ENCODE assay signal across 19 mouse cellular contexts in genomic region chrX:53236404-53236803, GRCm38 (mm10). TPM values are rescaled to one million over a fixed set of nuclear protein-coding genes. Genes with fewer than 3 reads are reported as not detected.
"Had no signal": no experiment of that assay in that cellular context is flagged by ENCODE, and none has a peak within 500 bp of the region (broad histone marks: within the 10 kb centered on the region; RNA-seq: fewer than 3 reads in every experiment).

No protein-coding gene starts in this region.

- H3K4me2 ChIP-seq: midbrain, embryonic 11.5 days; midbrain, embryonic 15.5 days; neural tube, embryonic 13.5 days; stomach, embryonic 15.5 days had no signal

- H3K4me3 ChIP-seq: midbrain, embryonic 15.5 days; neural tube, embryonic 13.5 days; stomach, embryonic 15.5 days had no signal

- H3K27me3 ChIP-seq: midbrain, embryonic 15.5 days; neural tube, embryonic 13.5 days; stomach, embryonic 15.5 days had no signal

- ATAC-seq: intestine, embryonic 16.5 days; lung, postnatal 0 days; midbrain, embryonic 15.5 days had no signal

- DNase-seq: kidney, adult 8-10 months; kidney, postnatal 36 days; left cerebral cortex, postnatal 4 days; lung, adult 2 months; lung, postnatal 36 days; right cerebral cortex, postnatal 4 days had no signal

- H3K27ac ChIP-seq: midbrain, embryonic 15.5 days; neural tube, embryonic 13.5 days; stomach, embryonic 15.5 days had no signal

- H3K36me3 ChIP-seq: midbrain, embryonic 15.5 days; neural tube, embryonic 13.5 days; stomach, embryonic 15.5 days had no signal

- H3K4me1 ChIP-seq: midbrain, embryonic 15.5 days; neural tube, embryonic 13.5 days; stomach, embryonic 15.5 days had no signal

- H3K9me3 ChIP-seq: midbrain, embryonic 15.5 days; neural tube, embryonic 13.5 days; stomach, embryonic 15.5 days had no signal

- H3K9ac ChIP-seq: midbrain, embryonic 15.5 days; neural tube, embryonic 13.5 days; stomach, embryonic 15.5 days had no signal

RNA-seq across cellular contexts. Expression of gene Plac1, which starts 3.5 kb away (rescaled TPM):
- total RNA-seq: layer of hippocampus, adult 18-20 months; layer of hippocampus, postnatal 10 days; left cerebral cortex, postnatal 10 days; left cerebral cortex, postnatal 4 days; megakaryocyte, adult 5-6 weeks had no signal
- polyA plus RNA-seq: lung, adult 2 months; spleen, adult 2 months had no signal

RNA-seq across cellular contexts. Expression of gene Fam122c, which starts 36.8 kb away (rescaled TPM):
- total RNA-seq: layer of hippocampus, adult 18-20 months; layer of hippocampus, postnatal 10 days; left cerebral cortex, postnatal 10 days; left cerebral cortex, postnatal 4 days; megakaryocyte, adult 5-6 weeks had no signal
- polyA plus RNA-seq: intestine, embryonic 16.5 days; kidney, embryonic 16.5 days; limb, embryonic 14.5 days; lung, adult 2 months; lung, postnatal 0 days; midbrain, embryonic 11.5 days; midbrain, embryonic 15.5 days; neural tube, embryonic 13.5 days; spleen, adult 2 months; stomach, embryonic 15.5 days had no signal
